Mouse (Mus musculus) monocyte, adult 2 months (primary cell): ENCODE data around the gene 4930507D05Rik.
"Not testable (repeated sequence)": the region's sequence is repeated elsewhere in the genome, so short reads cannot be mapped to it uniquely, and the experiment has no call there.

Source experiments
- DNase-seq, 2 experiments: peaks; one replicate each; pipeline ENCODE4 v3.0.0; 2022; ENCODE audit warnings: low spot score in 2 of 2, low read depth in 1 of 2

Gene 4930507D05Rik

GRCm38 (mm10) chr10:62449364-62450279 lies at the start of gene 4930507D05Rik, which contains the start of gene Supv3l1:
Gene 4930507D05Rik (plus strand): TSS chr10:62449489.
Gene Supv3l1 (minus strand): TSS chr10:62449738.
- peak; percentile 66 to 90 for DNase-seq

GRCm38 (mm10) chr10:62401641-62402111 lies 47.6 kb upstream of the 4930507D05Rik start:
- no peak for DNase-seq

- DNase-seq = no peak
Measured at GRCm38 (mm10) chr10:62404901-62405300, 44.4 kb upstream of the 4930507D05Rik start.

GRCm38 (mm10) chr10:62410943-62411342 lies 38.3 kb upstream of the 4930507D05Rik start:
- peak in 1 of 2 experiments; percentile 30 for DNase-seq

GRCm38 (mm10) chr10:62411431-62412410 lies 37.6 kb upstream of the 4930507D05Rik start:
- no peak for DNase-seq

- DNase-seq = no peak
Measured at GRCm38 (mm10) chr10:62412906-62413605, 36.2 kb upstream of the 4930507D05Rik start.

GRCm38 (mm10) chr10:62413606-62413982 lies 35.7 kb upstream of the 4930507D05Rik start:
- DNase-seq = no peak

GRCm38 (mm10) chr10:62418831-62419356 lies 30.4 kb upstream of the 4930507D05Rik start:
- no peak for DNase-seq

- no peak for DNase-seq
Measured at GRCm38 (mm10) chr10:62419422-62419821, 29.9 kb upstream of the 4930507D05Rik start.

- no peak for DNase-seq
Measured at GRCm38 (mm10) chr10:62420399-62420798, 28.9 kb upstream of the 4930507D05Rik start.

- DNase-seq = no peak
Measured at GRCm38 (mm10) chr10:62421127-62421526, 28.2 kb upstream of the 4930507D05Rik start.

- DNase-seq = no peak
Measured at GRCm38 (mm10) chr10:62422255-62422654, 27.0 kb upstream of the 4930507D05Rik start, which contains the start of gene Hkdc1. Gene Hkdc1 (minus strand): TSS chr10:62422491.

GRCm38 (mm10) chr10:62425081-62425871 lies 24.0 kb upstream of the 4930507D05Rik start:
- DNase-seq = no peak

- DNase-seq = no peak
Measured at GRCm38 (mm10) chr10:62430427-62430826, 18.9 kb upstream of the 4930507D05Rik start.

GRCm38 (mm10) chr10:62450280-62450640 lies 971 bp downstream of the 4930507D05Rik start:
- DNase-seq = no peak

- not testable (repeated sequence) for DNase-seq
Measured at GRCm38 (mm10) chr10:62452001-62452400, 2.7 kb downstream of the 4930507D05Rik start.

- DNase-seq = no peak
Measured at GRCm38 (mm10) chr10:62461321-62461720, 12.0 kb downstream of the 4930507D05Rik start.

- no peak for DNase-seq
Measured at GRCm38 (mm10) chr10:62469736-62470135, 20.4 kb downstream of the 4930507D05Rik start.

- DNase-seq = no peak
Measured at GRCm38 (mm10) chr10:62471105-62471504, 21.8 kb downstream of the 4930507D05Rik start.

- DNase-seq = no peak
Measured at GRCm38 (mm10) chr10:62474944-62475343, 25.7 kb downstream of the 4930507D05Rik start.
